Mouse (Mus musculus) retina, postnatal 7 days (tissue): ENCODE measurements at regions not wholly inside any gene's neighbourhood (a gene's known extent, or its start where the extent isn't known, plus 50 kb on each side); places are given as distances from the start of the nearest gene placed in this dataset.

Experiments used
- DNase-seq: peaks from one replicate; pipeline ENCODE4 v3.0.0-alpha.2; 2012; ENCODE audit warnings: low read depth, low spot score

- no peak for DNase-seq
Observed at GRCm38 (mm10) chr4:95487323-95487722, 70.0 kb upstream of the Fggy start.

DNA sequence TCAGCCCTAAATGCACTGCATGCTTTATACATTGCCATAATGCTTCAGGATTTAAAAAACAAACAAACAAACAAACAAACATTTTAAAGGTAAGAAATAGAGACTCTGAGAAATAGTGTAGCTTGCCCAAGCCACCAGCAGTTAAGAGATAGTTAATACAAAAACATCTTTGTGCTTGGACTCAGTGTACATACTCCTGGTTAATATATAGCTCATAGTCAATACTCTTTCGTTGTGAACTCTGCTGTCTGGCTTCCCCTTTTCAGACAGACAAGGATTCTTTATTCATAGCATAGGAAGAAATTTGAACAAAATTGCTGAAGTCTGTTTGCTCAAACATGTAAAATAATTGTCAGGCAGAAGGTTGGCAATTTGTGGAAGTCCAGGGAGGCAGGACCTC is 69.3 kb upstream of the Fggy start:
- DNase-seq, result no peak

- no peak for DNase-seq
Observed at GRCm38 (mm10) chr4:95489059-95489458, 68.2 kb upstream of the Fggy start.

GRCm38 (mm10) chr4:95500265-95500664 is 57.0 kb upstream of the Fggy start:
- no peak for DNase-seq

GRCm38 (mm10) chr4:95501164-95501563 is 56.1 kb upstream of the Fggy start:
- no peak for DNase-seq

DNA sequence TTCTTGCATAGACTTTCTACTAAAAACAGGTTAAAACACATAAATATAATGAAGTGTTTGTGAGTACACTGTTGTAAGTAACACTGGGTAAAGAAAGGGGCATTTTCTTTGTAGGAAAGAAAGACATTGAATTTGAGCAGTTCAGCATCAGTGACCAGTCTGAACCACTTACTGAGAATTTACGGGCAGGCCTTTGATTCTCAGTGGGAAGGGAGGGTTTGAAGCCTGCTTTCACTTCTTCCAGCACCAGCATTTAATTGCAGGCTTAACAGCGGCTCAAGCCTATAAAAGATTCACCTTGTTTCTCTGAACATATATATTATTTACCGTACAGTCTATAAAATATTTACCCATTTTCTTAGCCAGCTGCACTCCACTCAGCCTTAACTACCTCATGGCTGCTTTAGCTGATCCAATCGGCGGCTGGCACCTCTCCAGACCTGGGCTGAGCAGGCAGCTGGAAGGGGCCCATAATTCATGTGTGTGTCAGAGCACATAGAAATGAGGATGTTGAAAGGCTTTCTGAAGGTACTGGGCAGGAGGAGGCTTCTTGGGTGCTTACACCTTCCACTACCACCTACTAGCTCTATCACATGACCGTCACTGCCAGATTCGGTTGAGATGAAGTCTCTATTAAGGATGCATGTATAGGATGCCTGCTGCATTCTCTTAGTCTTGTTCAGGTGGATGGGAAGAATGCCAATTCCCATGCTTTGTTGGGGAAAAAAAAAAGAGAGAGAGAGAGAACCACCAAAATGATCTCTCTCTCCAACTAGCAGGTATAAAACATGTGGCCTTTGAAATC is 50.0 kb upstream of the Fggy start:
- no peak for DNase-seq
